Mouse (Mus musculus) brain, adult 2 months (tissue): ENCODE results near the gene Lamtor5.

Source experiments
- DNase-seq: peaks from one replicate; pipeline ENCODE4 v3.0.0; 2011; ENCODE audit warnings: low read depth, low spot score

Lamtor5 gene

GRCm38 (mm10) chr3:107278479-107279269 lies at the start of gene Lamtor5:
Gene Lamtor5 (plus strand): TSS chr3:107278858.
- DNase-seq, result peak; percentile 94

- DNase-seq, result no peak
Observed at GRCm38 (mm10) chr3:107229221-107229620, 49.4 kb upstream of the Lamtor5 start.

GRCm38 (mm10) chr3:107229822-107230221 lies 48.8 kb upstream of the Lamtor5 start:
- no peak for DNase-seq

GRCm38 (mm10) chr3:107230527-107230926 lies 48.1 kb upstream of the Lamtor5 start, which contains the start of gene A630076J17Rik:
Gene A630076J17Rik (plus strand): TSS chr3:107230614.
- no peak for DNase-seq

- no peak for DNase-seq
Observed at GRCm38 (mm10) chr3:107231202-107231601, 47.5 kb upstream of the Lamtor5 start.

- DNase-seq, result peak; percentile 94
Observed at GRCm38 (mm10) chr3:107233351-107233813, 45.3 kb upstream of the Lamtor5 start.

GRCm38 (mm10) chr3:107233945-107234344 lies 44.7 kb upstream of the Lamtor5 start:
- no peak for DNase-seq

GRCm38 (mm10) chr3:107238051-107238450 lies 40.6 kb upstream of the Lamtor5 start:
- DNase-seq, result no peak

GRCm38 (mm10) chr3:107238471-107238980 lies 40.1 kb upstream of the Lamtor5 start:
- DNase-seq, result no peak

GRCm38 (mm10) chr3:107239607-107240006 lies 39.1 kb upstream of the Lamtor5 start, which contains the start of gene Prok1:
Gene Prok1 (minus strand): TSS chr3:107239707.
- no peak for DNase-seq

- DNase-seq, result no peak
Observed at GRCm38 (mm10) chr3:107241389-107242094, 37.1 kb upstream of the Lamtor5 start.

GRCm38 (mm10) chr3:107246876-107247275 lies 31.8 kb upstream of the Lamtor5 start:
- DNase-seq, result no peak

GRCm38 (mm10) chr3:107249042-107249441 lies 29.6 kb upstream of the Lamtor5 start:
- DNase-seq, result no peak

GRCm38 (mm10) chr3:107250320-107250719 lies 28.3 kb upstream of the Lamtor5 start:
- DNase-seq, result no peak

GRCm38 (mm10) chr3:107252035-107252434 lies 26.6 kb upstream of the Lamtor5 start:
- DNase-seq, result no peak

GRCm38 (mm10) chr3:107253925-107254324 lies 24.7 kb upstream of the Lamtor5 start:
- DNase-seq, result peak; percentile 38

GRCm38 (mm10) chr3:107255992-107256391 lies 22.7 kb upstream of the Lamtor5 start:
- no peak for DNase-seq

GRCm38 (mm10) chr3:107256724-107257123 lies 21.9 kb upstream of the Lamtor5 start:
- DNase-seq, result peak; percentile 24

GRCm38 (mm10) chr3:107257924-107258323 lies 20.7 kb upstream of the Lamtor5 start:
- no peak for DNase-seq

- peak; percentile 56 for DNase-seq
Observed at GRCm38 (mm10) chr3:107260956-107261850, 17.5 kb upstream of the Lamtor5 start.

- peak; percentile 7 for DNase-seq
Observed at GRCm38 (mm10) chr3:107261851-107262165, 16.9 kb upstream of the Lamtor5 start.
